Mouse (Mus musculus): ENCODE measurements around the gene Syvn1.

The Syvn1 gene

DNA sequence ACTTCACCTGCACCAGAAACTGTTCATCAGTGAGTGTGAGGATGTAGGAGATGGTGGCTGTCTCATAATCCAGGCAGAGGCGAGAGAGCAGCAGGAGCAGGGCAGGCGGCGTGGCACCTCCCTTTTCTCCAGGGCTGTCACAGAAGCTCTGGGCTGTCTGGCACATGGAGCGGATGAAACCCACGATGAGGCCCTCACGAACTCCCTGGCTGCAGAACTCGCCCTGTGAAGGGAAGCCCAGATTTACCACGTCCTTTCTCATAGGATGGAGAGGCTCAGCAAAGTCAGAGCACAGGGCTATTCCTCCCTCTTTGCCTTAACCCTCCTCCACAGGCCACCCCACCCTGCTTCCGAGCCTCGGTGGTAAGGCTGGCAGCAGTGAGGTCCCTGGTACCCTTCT, 23.5 kb downstream of the Syvn1 start:
- DNase-seq: no peak

DNA sequence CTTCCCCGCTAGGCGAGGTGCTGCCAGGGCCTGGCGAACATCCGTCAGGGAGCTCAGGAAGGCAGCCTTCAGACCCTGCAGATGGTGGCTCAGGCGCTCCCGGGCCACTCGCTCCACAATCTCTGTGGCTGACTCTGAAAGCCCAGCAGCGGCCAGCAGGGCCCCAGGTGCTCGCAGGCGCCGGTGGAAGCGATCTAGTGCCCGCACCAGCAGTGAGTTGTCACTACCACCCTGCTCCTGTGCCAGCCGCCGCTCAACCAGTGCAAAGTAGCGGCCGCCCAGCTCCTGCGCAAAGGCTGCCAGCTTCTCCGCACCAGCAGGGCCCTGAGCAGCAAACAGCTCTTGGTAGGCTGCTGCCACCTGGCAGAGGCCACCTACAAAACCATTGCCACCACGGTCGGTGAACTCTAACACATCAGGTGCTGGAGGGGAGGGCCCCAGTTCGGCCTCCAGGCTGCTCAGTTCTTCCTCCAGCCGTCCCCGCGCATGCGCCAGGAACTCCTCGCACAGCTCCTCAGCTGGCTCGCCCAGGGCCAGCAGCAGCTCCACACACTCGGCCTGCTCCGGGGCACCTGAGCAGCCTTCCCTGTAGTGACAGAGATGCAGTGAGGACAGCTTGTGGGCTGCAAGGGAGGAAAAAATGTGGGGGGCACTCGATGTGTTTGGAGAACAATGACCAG, 24.3 kb downstream of the Syvn1 start:
- DNase-seq: no peak

DNA sequence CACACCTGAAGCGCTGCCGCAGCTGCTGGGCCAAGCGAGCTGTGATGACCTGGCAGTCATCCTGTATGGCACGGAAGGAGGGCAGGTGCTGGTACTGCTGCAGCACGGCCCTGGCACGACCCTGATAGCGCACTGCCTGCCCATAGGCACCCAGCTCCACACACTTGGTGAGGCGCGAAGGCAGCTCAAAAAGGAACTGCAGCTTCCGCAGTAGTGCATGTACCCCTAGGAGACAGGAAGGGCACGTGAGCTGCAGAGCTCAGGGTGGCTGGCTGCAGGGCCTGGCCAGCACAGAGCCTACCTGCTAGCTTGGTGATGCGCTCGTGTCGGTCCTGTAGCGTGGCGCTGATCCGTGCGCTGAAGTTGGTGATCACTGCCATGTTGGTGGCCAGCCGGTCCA, 24.9 kb downstream of the Syvn1 start:
- DNase-seq: no peak

DNA sequence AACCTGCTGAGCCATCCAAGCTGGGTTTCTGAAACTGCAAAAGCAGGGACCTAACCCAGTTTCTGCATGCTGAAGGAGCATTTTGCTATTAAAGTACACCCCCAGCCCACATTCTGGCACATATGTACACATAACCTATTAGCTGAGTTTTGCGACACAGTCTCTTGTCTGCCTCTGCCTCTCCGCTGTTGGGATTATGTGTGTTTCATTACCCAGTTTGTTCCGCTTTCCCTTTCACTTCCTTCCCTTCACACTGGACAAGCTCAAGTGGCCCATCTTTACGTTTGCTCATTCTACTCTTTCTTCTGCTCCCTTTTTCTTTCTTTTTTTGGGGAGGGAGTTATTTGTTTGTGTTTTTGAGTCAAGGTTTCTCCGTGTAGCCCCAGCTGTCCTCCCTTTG, 27.5 kb downstream of the Syvn1 start:
- DNase-seq: no peak

DNA sequence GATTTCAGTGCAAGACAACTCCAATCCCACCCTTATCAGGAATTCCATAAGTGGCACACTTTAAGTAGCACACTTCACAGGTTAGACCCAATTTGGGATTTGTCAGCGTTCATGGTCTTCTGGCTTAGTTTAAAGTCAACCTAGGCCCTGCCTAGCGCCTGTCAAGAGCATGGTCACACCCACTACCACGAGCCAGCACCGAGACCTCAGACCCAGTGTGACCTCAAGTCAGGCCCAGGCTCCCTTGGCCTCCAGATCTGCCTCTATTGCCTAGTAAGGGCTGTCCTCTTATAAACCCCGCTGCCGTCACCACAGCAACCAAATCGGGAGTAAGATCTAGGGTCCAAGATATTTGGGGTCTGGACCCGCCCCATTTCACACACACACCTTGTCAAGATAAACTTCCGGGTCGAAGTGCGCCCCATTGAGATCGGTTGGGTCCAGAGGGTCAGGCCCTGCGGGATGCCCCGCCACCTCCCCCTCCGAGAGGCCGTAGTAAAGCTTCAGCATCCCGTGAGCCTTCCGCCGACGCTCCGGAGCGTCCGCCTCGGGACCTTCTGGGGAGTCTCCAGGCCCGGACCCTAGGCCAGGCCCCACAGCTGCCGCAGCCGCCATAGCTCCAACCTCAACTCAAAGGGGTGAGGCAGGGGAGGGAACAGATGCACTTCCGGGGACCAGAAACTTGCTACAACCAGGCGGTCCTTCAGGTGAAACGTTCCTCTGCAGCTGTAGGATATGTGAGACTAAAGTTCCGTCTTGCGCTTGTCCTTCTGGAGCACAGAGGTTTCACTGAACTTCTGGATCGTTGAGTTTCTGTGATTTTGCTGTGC, 30.4 kb downstream of the Syvn1 start, which contains the start of gene Vps51:
TSS of gene Vps51 (minus strand) at position 668 of the 830 bp plus-strand sequence.
- peak; percentile 90 to 93 for DNase-seq

DNA sequence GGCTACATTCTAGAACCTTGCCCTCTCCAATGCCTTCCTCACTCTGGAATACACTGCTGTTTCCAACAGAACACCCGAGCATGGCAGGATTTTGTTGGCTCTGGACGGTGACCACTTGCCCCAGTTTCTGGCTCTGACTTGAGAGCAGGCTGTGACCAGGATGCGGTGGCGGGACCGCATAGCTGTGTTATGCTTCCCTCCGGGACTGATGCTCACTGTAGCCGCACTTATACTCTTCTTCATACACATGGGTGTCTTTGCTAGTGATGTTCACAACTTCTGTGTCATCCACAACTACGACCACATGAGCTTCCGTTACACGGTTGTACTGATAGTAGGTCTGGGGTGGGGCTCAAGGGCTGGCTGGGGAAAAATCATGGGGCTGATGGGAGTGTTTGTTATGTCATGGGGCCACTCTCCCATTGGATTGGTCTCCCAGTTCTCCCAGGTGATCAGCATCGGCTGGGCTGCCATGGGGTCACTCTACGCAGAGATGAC, 33.7 kb downstream of the Syvn1 start, which contains the start of gene Tmem262:
TSS of gene Tmem262 (plus strand) at position 51 of the 498 bp plus-strand sequence.
- no peak for DNase-seq

DNA sequence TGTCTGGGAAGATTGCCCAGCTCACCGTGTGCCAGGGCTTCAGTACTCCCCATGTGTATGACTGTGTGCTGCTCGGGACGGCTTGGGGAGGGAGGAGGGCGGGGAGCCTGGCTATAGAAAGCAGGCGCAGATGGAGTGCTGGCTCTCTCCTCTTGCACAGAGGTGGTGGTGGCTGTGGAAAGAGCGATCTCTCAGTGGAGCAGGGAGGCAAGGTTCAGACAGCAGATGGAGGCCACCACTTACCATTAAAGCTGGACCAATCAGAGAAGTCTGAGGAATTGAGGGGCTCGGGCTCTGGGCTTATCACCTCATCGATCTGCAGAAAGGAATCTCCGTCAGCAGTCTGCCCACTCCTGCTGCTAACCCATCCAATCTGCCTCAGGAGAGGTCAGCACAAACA, 35.8 kb downstream of the Syvn1 start, which contains the start of gene Gm28374:
TSS of gene Gm28374 (minus strand) at position 101 of the 400 bp plus-strand sequence.
- no peak for DNase-seq

DNA sequence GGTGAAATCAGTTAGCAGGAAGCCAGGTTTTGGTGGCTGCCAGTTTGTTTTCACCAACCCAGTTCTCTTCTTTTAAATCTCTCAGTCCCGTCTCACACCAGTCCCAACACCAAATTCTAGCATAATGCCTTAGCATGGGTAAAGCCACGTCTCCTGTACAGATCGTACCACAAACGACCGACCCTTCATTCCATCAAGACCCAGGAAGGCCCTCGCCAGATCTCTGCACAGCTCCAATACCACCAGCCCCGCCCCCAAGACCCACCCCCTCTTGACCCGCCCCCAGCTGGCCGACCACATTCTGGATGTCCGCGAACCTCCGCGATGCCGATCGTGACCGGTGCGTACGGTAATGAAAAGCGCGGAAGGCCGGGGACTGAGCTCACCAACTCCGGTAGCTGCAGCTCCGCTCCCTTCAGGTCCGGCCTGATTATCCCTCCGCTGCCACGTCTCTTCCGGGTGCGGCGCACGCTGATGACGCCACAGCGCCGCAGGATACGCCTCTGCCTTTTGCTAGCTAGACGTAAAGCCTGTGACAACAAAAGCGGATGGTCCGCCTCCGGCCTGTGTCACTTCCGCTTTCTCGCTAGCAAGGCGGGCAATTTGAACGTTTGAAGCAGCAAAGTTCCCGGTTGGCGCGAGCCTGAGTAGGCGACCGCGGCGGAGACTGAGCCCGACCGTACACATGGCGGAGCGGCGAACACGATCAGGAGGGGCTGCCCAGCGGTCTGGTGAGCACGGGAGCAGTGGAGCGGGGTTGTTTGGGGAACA, 38.3 kb downstream of the Syvn1 start, which contains the start of the genes Zfpl1 and Cdca5:
TSS of gene Zfpl1 (minus strand) at position 479 of the 771 bp plus-strand sequence.
TSS of gene Cdca5 (plus strand) at position 506 of the 771 bp plus-strand sequence.
- peak; percentile 98 for DNase-seq

DNA sequence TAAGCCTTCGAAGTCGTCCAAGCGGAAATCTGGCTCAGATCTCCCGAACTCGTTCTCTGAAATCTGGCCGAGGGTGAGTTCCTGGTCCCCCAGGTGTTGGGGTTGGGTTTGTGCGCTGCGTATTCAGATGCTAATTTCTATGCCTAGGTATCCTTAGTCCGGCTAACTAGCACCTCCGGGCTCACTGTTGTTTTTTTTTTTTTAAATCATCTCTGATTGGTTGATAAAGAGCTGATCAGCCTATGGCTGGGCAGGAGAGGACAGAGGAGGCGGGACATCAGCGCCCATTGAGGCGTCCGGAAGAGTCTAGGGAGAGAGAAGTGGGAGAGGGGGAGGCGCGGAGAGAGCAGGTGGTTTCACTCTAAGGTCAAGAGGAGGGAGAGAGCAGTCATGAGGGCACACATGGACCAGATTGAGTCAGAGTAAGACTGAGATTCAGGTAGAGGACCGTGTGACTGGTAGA, 39.1 kb downstream of the Syvn1 start:
- DNase-seq: peak; percentile 56 to 76

DNA sequence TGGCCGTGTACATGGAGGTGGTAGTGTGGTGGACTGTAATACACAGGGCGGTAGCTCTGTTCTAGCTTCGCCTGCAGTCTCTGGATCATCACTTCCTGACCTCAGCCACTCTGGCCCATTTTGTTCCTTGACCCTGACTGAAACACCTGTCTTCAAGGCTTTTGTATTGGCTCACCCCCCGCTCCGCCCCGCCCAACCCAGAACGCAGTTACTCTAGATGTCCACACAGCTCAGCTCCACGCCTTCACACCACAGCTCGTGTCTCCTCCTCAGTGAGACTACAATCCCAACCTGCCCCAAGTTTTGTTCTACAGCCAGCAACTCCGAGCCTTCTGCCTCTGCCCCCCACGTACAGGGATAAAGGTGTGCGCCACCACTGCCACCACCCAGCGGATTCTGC, 42.5 kb downstream of the Syvn1 start:
- DNase-seq: no peak

DNA sequence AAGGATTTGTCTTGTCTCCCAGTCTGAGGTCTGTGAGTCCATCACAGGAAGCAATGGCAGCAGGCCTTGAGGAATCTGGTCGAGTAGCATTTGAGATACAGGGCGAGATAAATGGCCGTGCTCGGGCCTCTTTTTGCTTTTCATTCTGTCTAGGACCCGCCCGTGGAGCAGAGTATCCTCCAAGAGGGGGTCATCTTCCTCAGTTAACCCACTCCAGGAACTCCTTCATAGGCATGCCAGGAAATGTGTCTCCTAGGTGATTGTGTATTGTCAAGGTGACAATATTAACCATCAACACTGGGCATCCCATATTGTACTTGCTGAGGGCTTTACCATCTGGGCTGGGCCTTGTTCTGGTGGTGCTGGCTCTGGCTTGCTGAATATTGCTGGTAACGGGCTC, 47.7 kb downstream of the Syvn1 start, which contains the start of gene AC131692.1:
TSS of gene AC131692.1 (plus strand) at position 301 of the 400 bp plus-strand sequence.
- no peak for DNase-seq

DNA sequence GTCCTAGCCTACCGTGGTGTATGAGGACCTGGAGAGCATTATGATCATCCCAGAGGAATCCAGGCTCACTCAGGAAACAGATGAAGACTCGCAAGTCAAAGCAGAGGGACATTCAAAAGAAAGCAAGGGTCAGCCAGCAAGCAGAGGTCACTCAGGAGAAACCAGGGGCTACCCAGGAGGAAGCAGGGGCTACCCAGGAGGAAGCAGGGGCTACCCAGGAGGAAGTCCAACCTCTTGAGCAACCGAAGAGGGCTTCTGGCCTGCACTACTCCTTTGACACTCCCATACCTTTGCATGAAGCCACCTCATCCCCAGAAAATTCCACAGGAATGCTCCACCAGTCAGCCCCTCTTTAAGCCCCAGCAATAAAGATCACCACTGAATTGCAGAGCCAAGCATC, 51.5 kb downstream of the Syvn1 start:
- DNase-seq: peak; percentile 27 to 28

DNA sequence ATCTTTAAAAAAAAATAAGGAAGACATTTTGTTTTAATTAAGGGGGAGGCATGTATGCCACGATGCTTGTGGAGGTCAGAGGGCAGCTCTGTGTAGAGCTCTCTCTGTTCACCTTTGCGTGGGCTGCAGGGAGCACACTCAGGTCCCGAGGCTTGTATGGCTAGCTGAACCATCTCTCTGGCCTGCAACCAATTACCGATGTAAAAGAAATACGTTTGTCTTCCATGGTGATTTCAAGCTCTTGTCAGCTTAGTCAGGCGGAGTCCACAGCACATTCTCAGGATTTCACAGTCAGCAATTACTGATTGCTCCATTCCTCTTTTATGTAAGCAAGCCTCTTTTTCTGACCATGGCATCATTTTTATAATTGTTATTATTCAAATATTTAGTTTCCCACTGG, 54.8 kb downstream of the Syvn1 start:
- no peak for DNase-seq

DNA sequence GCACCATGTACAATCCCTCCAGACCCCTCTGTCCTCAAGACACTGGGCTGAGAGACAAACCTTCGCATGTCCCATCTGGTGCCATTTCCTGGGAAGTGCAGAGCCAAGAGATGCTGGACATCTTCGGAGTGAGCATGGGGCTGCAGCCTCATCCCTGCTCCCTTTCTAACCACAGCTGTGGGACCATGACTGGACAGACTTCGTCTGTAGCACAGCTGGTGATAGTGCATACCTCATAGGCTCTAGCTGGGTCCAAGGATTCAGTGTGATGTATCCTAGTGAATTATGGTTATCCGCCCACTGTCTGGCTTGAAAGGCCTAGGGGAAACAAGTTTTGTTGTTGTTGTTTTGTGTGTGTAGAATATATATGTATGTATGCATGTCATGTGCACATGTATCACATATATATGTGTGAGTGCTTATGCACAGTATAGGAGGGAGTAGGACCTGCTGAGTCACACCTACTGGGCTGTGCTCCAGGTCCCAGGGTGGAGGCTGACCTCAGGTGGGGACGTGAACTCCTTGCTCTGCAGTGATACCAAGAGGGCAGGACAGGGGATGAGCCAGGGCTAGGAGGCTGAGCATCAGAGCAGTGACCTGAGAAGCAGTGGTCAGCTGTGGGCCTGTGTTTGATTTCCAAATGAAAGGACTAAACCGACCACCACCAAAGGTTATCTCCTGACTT, 55.9 kb downstream of the Syvn1 start:
- DNase-seq: no peak

Measured in kidney, postnatal 36 days (tissue).